Mouse (Mus musculus): ENCODE measurements at regions not wholly inside any gene's neighbourhood (a gene's known extent, or its start where the extent isn't known, plus 50 kb on each side); places are given as distances from the start of the nearest gene placed in this dataset.

GRCm38 (mm10) chr17:45294256-45294865 is 139.2 kb downstream of the Cdc5l start:
- Histone ChIP-seq H3K4me3 (replicated peaks) (no peak overlapping the region), H3K9me3 (peaks cover 11% of the 10 kb centered on the region), H3K27me3 (replicated peaks) (peaks cover 27% of the 10 kb centered on the region), H3K4me1 (peaks cover 13% of the 10 kb centered on the region), H3K36me3 (replicated peaks; ENCODE audit: low read length) (no peaks in the 10 kb centered on the region)
- no peak for TF ChIP-seq FLI1 (IDR thresholded peaks at IDR 0.05; ENCODE audit: low read length)
- no peak for TF ChIP-seq GATA1 (IDR thresholded peaks at IDR 0.05; ENCODE audit: borderline replicate concordance, low read length)

- H3K4me3 ChIP-seq (replicated peaks), result no peak overlapping the region
- peaks cover 20% of the 10 kb centered on the region for H3K27me3 ChIP-seq (replicated peaks)
- peaks cover 3% of the 10 kb centered on the region for H3K4me1 ChIP-seq
- no peaks in the 10 kb centered on the region for H3K36me3 ChIP-seq (replicated peaks; ENCODE audit: low read length)
- TF ChIP-seq FLI1 (IDR thresholded peaks at IDR 0.05; ENCODE audit: low read length) (no peak), GATA1 (IDR thresholded peaks at IDR 0.05; ENCODE audit: borderline replicate concordance, low read length) (no peak)
- peaks cover 11% of the 10 kb centered on the region for H3K9me3 ChIP-seq
Measured at GRCm38 (mm10) chr17:45292883-45293282, 140.7 kb downstream of the Cdc5l start.

- peaks cover 3% of the 10 kb centered on the region; the same call in 1 of the 2 replicates for H3K9me3 ChIP-seq
- H3K4me3 ChIP-seq (replicated peaks), result no peak overlapping the region
- no peaks in the 10 kb centered on the region for H3K36me3 ChIP-seq (replicated peaks; ENCODE audit: low read length)
- no peak for TF ChIP-seq FLI1 (IDR thresholded peaks at IDR 0.05; ENCODE audit: low read length)
- no peak for TF ChIP-seq GATA1 (IDR thresholded peaks at IDR 0.05; ENCODE audit: borderline replicate concordance, low read length)
- H3K4me1 ChIP-seq, result no peaks in the 10 kb centered on the region
- H3K27me3 ChIP-seq (replicated peaks), result peaks cover 15% of the 10 kb centered on the region
Measured at GRCm38 (mm10) chr17:45291052-45291451, 142.5 kb downstream of the Cdc5l start.

GRCm38 (mm10) chr17:45285621-45286189 is 147.8 kb downstream of the Cdc5l start:
- H3K9me3 ChIP-seq, result 0 out of 2 replicates have a peak, but pooled peaks cover 8% of the 10 kb centered on the region
- H3K4me3 ChIP-seq (replicated peaks), result no peak overlapping the region
- H3K4me1 ChIP-seq, result no peaks in the 10 kb centered on the region
- no peak for TF ChIP-seq GATA1 (IDR thresholded peaks at IDR 0.05; ENCODE audit: borderline replicate concordance, low read length)
- H3K27me3 ChIP-seq (replicated peaks), result peaks cover 10% of the 10 kb centered on the region
- no peaks in the 10 kb centered on the region for H3K36me3 ChIP-seq (replicated peaks; ENCODE audit: low read length)

- Histone ChIP-seq H3K4me3 (replicated peaks) (no peak overlapping the region), H3K36me3 (replicated peaks; ENCODE audit: low read length) (no peaks in the 10 kb centered on the region), H3K9me3 (0 out of 2 replicates have a peak, but pooled peaks cover 8% of the 10 kb centered on the region), H3K4me1 (no peaks in the 10 kb centered on the region), H3K27me3 (replicated peaks) (peaks cover 29% of the 10 kb centered on the region)
- TF ChIP-seq FLI1 (IDR thresholded peaks at IDR 0.05; ENCODE audit: low read length), result no peak
- no peak for TF ChIP-seq GATA1 (IDR thresholded peaks at IDR 0.05; ENCODE audit: borderline replicate concordance, low read length)
Measured at GRCm38 (mm10) chr17:45281554-45281953, 152.0 kb downstream of the Cdc5l start.

GRCm38 (mm10) chr17:45279811-45280205 is 153.7 kb downstream of the Cdc5l start:
- TF ChIP-seq FLI1 (IDR thresholded peaks at IDR 0.05; ENCODE audit: low read length) (no peak), GATA1 (IDR thresholded peaks at IDR 0.05; ENCODE audit: borderline replicate concordance, low read length) (no peak)
- H3K4me3 ChIP-seq (replicated peaks), result no peak overlapping the region
- no peaks in the 10 kb centered on the region for H3K4me1 ChIP-seq
- 0 out of 2 replicates have a peak, but pooled peaks cover 8% of the 10 kb centered on the region for H3K9me3 ChIP-seq
- H3K36me3 ChIP-seq (replicated peaks; ENCODE audit: low read length), result no peaks in the 10 kb centered on the region
- peaks cover 38% of the 10 kb centered on the region for H3K27me3 ChIP-seq (replicated peaks)

GRCm38 (mm10) chr17:45279075-45279810 is 154.3 kb downstream of the Cdc5l start:
- H3K4me3 ChIP-seq (replicated peaks), result no peak overlapping the region
- H3K9me3 ChIP-seq, result 0 out of 2 replicates have a peak, but pooled peaks cover 8% of the 10 kb centered on the region
- no peaks in the 10 kb centered on the region for H3K36me3 ChIP-seq (replicated peaks; ENCODE audit: low read length)
- peaks cover 37% of the 10 kb centered on the region for H3K27me3 ChIP-seq (replicated peaks)
- TF ChIP-seq GATA1 (IDR thresholded peaks at IDR 0.05; ENCODE audit: borderline replicate concordance, low read length) (no peak), FLI1 (IDR thresholded peaks at IDR 0.05; ENCODE audit: low read length) (no peak)
- no peaks in the 10 kb centered on the region for H3K4me1 ChIP-seq

GRCm38 (mm10) chr17:45277516-45277915 is 156.0 kb downstream of the Cdc5l start:
- Histone ChIP-seq H3K27me3 (replicated peaks) (peaks cover 43% of the 10 kb centered on the region), H3K36me3 (replicated peaks; ENCODE audit: low read length) (no peaks in the 10 kb centered on the region), H3K9me3 (peaks cover 9% of the 10 kb centered on the region), H3K4me1 (no peaks in the 10 kb centered on the region), H3K4me3 (replicated peaks) (no peak overlapping the region)
- TF ChIP-seq GATA1 (IDR thresholded peaks at IDR 0.05; ENCODE audit: borderline replicate concordance, low read length), result no peak
- no peak for TF ChIP-seq FLI1 (IDR thresholded peaks at IDR 0.05; ENCODE audit: low read length)

- peaks cover 16% of the 10 kb centered on the region for H3K9me3 ChIP-seq
- no peaks in the 10 kb centered on the region for H3K36me3 ChIP-seq (replicated peaks; ENCODE audit: low read length)
- no peaks in the 10 kb centered on the region for H3K4me1 ChIP-seq
- no peak for TF ChIP-seq FLI1 (IDR thresholded peaks at IDR 0.05; ENCODE audit: low read length)
- H3K27me3 ChIP-seq (replicated peaks), result peaks cover 43% of the 10 kb centered on the region
- H3K4me3 ChIP-seq (replicated peaks), result no peak overlapping the region
Measured at GRCm38 (mm10) chr17:45276686-45277405, 156.7 kb downstream of the Cdc5l start.

All from megakaryocyte, embryonic 14.5 days (primary cell).